Mouse (Mus musculus): ENCODE results near the gene Pqlc3. TPM values are rescaled to one million over a fixed set of nuclear protein-coding genes. Genes with fewer than 3 reads are reported as not detected.

Gene Pqlc3
- polyA plus RNA-seq, 1 experiment, result 2.9 TPM

GRCm38 (mm10) chr12:16992355-16992754 lies 7.9 kb downstream of the Pqlc3 start:
- no peaks in the 10 kb centered on the region for H3K4me1 ChIP-seq (ENCODE audit: control insufficient read depth, insufficient read depth, low read length)
- H3K27ac ChIP-seq (ENCODE audit: insufficient read depth, low read length), result no peak overlapping the region
- no peak overlapping the region for H3K4me3 ChIP-seq (ENCODE audit: insufficient read depth, low read length)
- TF ChIP-seq POLR2A (IDR thresholded peaks at IDR 0.05; ENCODE audit: extremely low read depth, insufficient read depth, low read length), result no peak
- TF ChIP-seq CTCF (IDR thresholded peaks at IDR 0.05; ENCODE audit: extremely low read depth, insufficient read depth, low read length), result no peak

GRCm38 (mm10) chr12:16991376-16991775 lies 8.8 kb downstream of the Pqlc3 start:
- Histone ChIP-seq H3K27ac (ENCODE audit: insufficient read depth, low read length) (no peak overlapping the region), H3K4me3 (ENCODE audit: insufficient read depth, low read length) (no peak overlapping the region), H3K4me1 (ENCODE audit: control insufficient read depth, insufficient read depth, low read length) (no peaks in the 10 kb centered on the region)
- TF ChIP-seq POLR2A (IDR thresholded peaks at IDR 0.05; ENCODE audit: extremely low read depth, insufficient read depth, low read length) (no peak), CTCF (IDR thresholded peaks at IDR 0.05; ENCODE audit: extremely low read depth, insufficient read depth, low read length) (no peak)

- Histone ChIP-seq H3K4me1 (ENCODE audit: control insufficient read depth, insufficient read depth, low read length) (no peaks in the 10 kb centered on the region), H3K27ac (ENCODE audit: insufficient read depth, low read length) (no peak overlapping the region), H3K4me3 (ENCODE audit: insufficient read depth, low read length) (no peak overlapping the region)
- TF ChIP-seq POLR2A (IDR thresholded peaks at IDR 0.05; ENCODE audit: extremely low read depth, insufficient read depth, low read length) (no peak), CTCF (IDR thresholded peaks at IDR 0.05; ENCODE audit: extremely low read depth, insufficient read depth, low read length) (no peak)
Measured at GRCm38 (mm10) chr12:16985778-16986177, 14.4 kb downstream of the Pqlc3 start.

- Histone ChIP-seq H3K4me3 (ENCODE audit: insufficient read depth, low read length) (no peak overlapping the region), H3K4me1 (ENCODE audit: control insufficient read depth, insufficient read depth, low read length) (no peaks in the 10 kb centered on the region), H3K27ac (ENCODE audit: insufficient read depth, low read length) (no peak overlapping the region)
- no peak for TF ChIP-seq CTCF (IDR thresholded peaks at IDR 0.05; ENCODE audit: extremely low read depth, insufficient read depth, low read length)
- TF ChIP-seq POLR2A (IDR thresholded peaks at IDR 0.05; ENCODE audit: extremely low read depth, insufficient read depth, low read length), result no peak
Measured at GRCm38 (mm10) chr12:16977120-16977519, 23.1 kb downstream of the Pqlc3 start.

DNA sequence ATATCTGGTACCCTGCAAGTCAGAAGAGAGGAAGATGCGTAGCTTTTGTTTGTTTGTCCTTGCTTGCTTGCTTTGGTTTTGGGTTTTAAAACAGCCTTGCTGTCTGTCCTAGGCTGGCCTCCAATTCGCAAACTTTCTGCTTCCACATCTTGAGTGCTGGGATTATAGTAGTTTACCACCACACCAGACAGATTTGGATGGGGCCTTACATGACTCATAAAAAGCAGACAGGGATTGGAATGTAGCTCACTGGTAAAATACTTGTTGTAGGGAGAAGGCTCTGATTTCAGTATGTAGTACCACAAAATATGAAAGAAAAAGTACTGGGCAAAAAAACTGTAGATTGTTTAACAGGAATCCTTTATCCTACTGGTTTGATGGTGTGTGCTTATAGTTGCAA lies 33.4 kb downstream of the Pqlc3 start:
- Histone ChIP-seq H3K4me3 (ENCODE audit: insufficient read depth, low read length) (no peak overlapping the region), H3K27ac (ENCODE audit: insufficient read depth, low read length) (no peak overlapping the region), H3K4me1 (ENCODE audit: control insufficient read depth, insufficient read depth, low read length) (no peaks in the 10 kb centered on the region)
- TF ChIP-seq POLR2A (IDR thresholded peaks at IDR 0.05; ENCODE audit: extremely low read depth, insufficient read depth, low read length), result no peak
- no peak for TF ChIP-seq CTCF (IDR thresholded peaks at IDR 0.05; ENCODE audit: extremely low read depth, insufficient read depth, low read length)

DNA sequence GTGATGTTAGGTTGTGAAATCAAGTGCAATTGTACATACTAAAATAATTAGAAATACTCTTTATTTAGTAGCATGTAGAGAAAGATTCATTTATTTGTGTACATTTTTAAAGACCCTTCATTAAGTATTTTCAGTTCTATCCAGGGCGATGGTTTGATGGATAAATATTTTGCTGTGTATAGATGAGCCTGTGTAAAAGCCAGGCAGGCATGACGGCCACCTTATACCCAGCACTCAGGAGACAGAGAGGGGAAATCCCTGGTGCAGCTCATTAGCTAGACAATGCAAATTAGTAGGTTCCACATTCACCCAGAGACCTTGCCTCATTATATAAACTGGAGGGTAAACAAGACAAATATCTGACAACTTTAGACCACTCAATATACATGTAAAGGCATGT lies 36.9 kb downstream of the Pqlc3 start:
- Histone ChIP-seq H3K4me1 (ENCODE audit: control insufficient read depth, insufficient read depth, low read length) (no peaks in the 10 kb centered on the region), H3K4me3 (ENCODE audit: insufficient read depth, low read length) (no peak overlapping the region), H3K27ac (ENCODE audit: insufficient read depth, low read length) (no peak overlapping the region)
- no peak for TF ChIP-seq CTCF (IDR thresholded peaks at IDR 0.05; ENCODE audit: extremely low read depth, insufficient read depth, low read length)
- no peak for TF ChIP-seq POLR2A (IDR thresholded peaks at IDR 0.05; ENCODE audit: extremely low read depth, insufficient read depth, low read length)

GRCm38 (mm10) chr12:16958851-16959250 lies 41.4 kb downstream of the Pqlc3 start:
- Histone ChIP-seq H3K4me3 (ENCODE audit: insufficient read depth, low read length) (no peak overlapping the region), H3K27ac (ENCODE audit: insufficient read depth, low read length) (no peak overlapping the region), H3K4me1 (ENCODE audit: control insufficient read depth, insufficient read depth, low read length) (no peaks in the 10 kb centered on the region)
- TF ChIP-seq POLR2A (IDR thresholded peaks at IDR 0.05; ENCODE audit: extremely low read depth, insufficient read depth, low read length) (no peak), CTCF (IDR thresholded peaks at IDR 0.05; ENCODE audit: extremely low read depth, insufficient read depth, low read length) (peak; percentile 27; the same call in 1 of the 2 replicates)

- no peak for TF ChIP-seq CTCF (IDR thresholded peaks at IDR 0.05; ENCODE audit: extremely low read depth, insufficient read depth, low read length)
- no peak for TF ChIP-seq POLR2A (IDR thresholded peaks at IDR 0.05; ENCODE audit: extremely low read depth, insufficient read depth, low read length)
- no peaks in the 10 kb centered on the region for H3K4me1 ChIP-seq (ENCODE audit: control insufficient read depth, insufficient read depth, low read length)
- H3K27ac ChIP-seq (ENCODE audit: insufficient read depth, low read length), result no peak overlapping the region
- no peak overlapping the region for H3K4me3 ChIP-seq (ENCODE audit: insufficient read depth, low read length)
Measured at GRCm38 (mm10) chr12:16948239-16948638, 52.0 kb downstream of the Pqlc3 start.

DNA sequence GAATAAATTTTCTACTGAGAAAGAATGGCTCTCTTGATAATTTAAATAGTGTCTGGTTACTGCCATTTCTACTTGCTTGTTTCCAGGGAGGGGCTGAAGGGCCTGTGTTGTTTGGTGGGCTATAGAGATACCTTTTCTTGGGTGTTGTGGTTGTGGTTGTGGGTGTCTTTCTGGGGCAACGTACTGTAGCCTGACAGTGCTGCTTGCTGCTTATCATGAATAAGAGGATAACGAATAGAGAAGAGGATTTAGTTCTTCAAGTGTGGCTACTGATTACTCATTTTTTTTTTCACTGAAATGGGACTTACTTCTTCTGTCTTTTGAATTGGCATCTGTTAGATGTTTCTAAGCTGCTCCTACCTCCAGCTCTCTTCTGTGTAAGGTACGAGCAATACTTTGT lies 58.2 kb downstream of the Pqlc3 start:
- Histone ChIP-seq H3K4me1 (ENCODE audit: control insufficient read depth, insufficient read depth, low read length) (no peaks in the 10 kb centered on the region), H3K27ac (ENCODE audit: insufficient read depth, low read length) (no peak overlapping the region), H3K4me3 (ENCODE audit: insufficient read depth, low read length) (no peak overlapping the region)
- no peak for TF ChIP-seq POLR2A (IDR thresholded peaks at IDR 0.05; ENCODE audit: extremely low read depth, insufficient read depth, low read length)
- TF ChIP-seq CTCF (IDR thresholded peaks at IDR 0.05; ENCODE audit: extremely low read depth, insufficient read depth, low read length), result no peak

Other genes starting within 250 kb of the Pqlc3 start
- 0.48 and 0.49 TPM in 2 replicates for gene Greb1, start 199.5 kb downstream of the Pqlc3 start, polyA plus RNA-seq (2012; rRNA removed)
- gene E2f6, start 189.4 kb downstream of the Pqlc3 start, polyA plus RNA-seq (2012; rRNA removed), result 38.3 and 40.1 TPM in 2 replicates
- gene Rock2, start 105.5 kb downstream of the Pqlc3 start, polyA plus RNA-seq (2012; rRNA removed), result 48.3 and 49.0 TPM in 2 replicates
- 0.62 and 0.88 TPM in 2 replicates for gene 2410004P03Rik, start 11.3 kb upstream of the Pqlc3 start, polyA plus RNA-seq (2012; rRNA removed)
- gene Kcnf1, start 176.5 kb upstream of the Pqlc3 start, polyA plus RNA-seq (2012; rRNA removed), result 56.5 and 58.4 TPM in 2 replicates